Mouse (Mus musculus): ENCODE measurements around the gene Wdr31. TPM values are rescaled to one million over a fixed set of nuclear protein-coding genes. Genes with fewer than 3 reads are reported as not detected.
"Not testable (repeated sequence)": the region's sequence is repeated elsewhere in the genome, so short reads cannot be mapped to it uniquely, and the experiment has no call there.

The Wdr31 gene
- polyA plus RNA-seq, 1 experiment from 2014 or later: 17.3 TPM

- H3K27ac ChIP-seq (ENCODE audit: low read length): no peak overlapping the region
- no peak overlapping the region for H3K4me3 ChIP-seq (ENCODE audit: low read depth, low read length)
- H3K9me3 ChIP-seq (replicated peaks; ENCODE audit: control insufficient read depth, low read length, poor library complexity, severe bottlenecking): no peaks in the 10 kb centered on the region
- no peak overlapping the region for H3K9ac ChIP-seq (ENCODE audit: low read depth, low read length)
- no peaks in the 10 kb centered on the region for H3K4me1 ChIP-seq (ENCODE audit: control insufficient read depth, insufficient read depth, low read length)
- H3K27me3 ChIP-seq (ENCODE audit: control insufficient read depth, insufficient read depth, low read depth, low read length): no peaks in the 10 kb centered on the region; the same call in 1 of the 2 replicates
- 93% methylated on average over 15 of the region's 15 CpGs for WGBS
- H3K36me3 ChIP-seq (ENCODE audit: control insufficient read depth, insufficient read depth, low read length): no peaks in the 10 kb centered on the region
- no peak for ATAC-seq
- no peak overlapping the region for H3K4me2 ChIP-seq (ENCODE audit: low read length)
Observed at GRCm38 (mm10) chr4:62486162-62486696, 15.5 kb upstream of the Wdr31 start.

GRCm38 (mm10) chr4:62485450-62486161, 14.9 kb upstream of the Wdr31 start:
- no peak overlapping the region for H3K4me3 ChIP-seq (ENCODE audit: low read depth, low read length)
- no peak for ATAC-seq
- no peak overlapping the region for H3K4me2 ChIP-seq (ENCODE audit: low read length)
- H3K36me3 ChIP-seq (ENCODE audit: control insufficient read depth, insufficient read depth, low read length): no peaks in the 10 kb centered on the region
- H3K9ac ChIP-seq (ENCODE audit: low read depth, low read length): no peak overlapping the region
- H3K27me3 ChIP-seq (ENCODE audit: control insufficient read depth, insufficient read depth, low read depth, low read length): no peaks in the 10 kb centered on the region; the same call in 1 of the 2 replicates
- no peaks in the 10 kb centered on the region for H3K9me3 ChIP-seq (replicated peaks; ENCODE audit: control insufficient read depth, low read length, poor library complexity, severe bottlenecking)
- H3K27ac ChIP-seq (ENCODE audit: low read length): no peak overlapping the region
- no peaks in the 10 kb centered on the region for H3K4me1 ChIP-seq (ENCODE audit: control insufficient read depth, insufficient read depth, low read length)
- 89% methylated on average over 8 of the region's 8 CpGs for WGBS

DNA sequence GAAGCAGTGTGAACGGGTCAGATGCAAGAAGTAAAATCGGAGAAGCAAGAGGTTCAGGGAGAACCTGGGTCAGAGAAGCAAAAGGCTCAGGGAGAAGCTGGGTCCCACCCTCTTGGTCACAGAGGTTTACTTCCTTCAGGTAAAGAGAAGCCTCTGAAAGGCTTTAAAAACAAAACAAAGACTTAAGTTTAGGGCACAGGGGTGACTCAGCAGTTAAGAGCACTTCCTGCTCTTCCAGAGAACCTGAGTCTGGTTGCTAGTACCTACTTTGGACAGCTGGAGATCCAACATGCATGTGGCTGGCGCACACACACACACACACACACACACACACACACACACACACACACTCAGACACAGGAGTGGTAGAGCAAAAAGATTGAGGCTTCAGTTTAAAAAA, 14.2 kb upstream of the Wdr31 start:
- H3K36me3 ChIP-seq (ENCODE audit: control insufficient read depth, insufficient read depth, low read length): no peaks in the 10 kb centered on the region
- 72% methylated on average over 3 of the region's 3 CpGs for WGBS

DNA sequence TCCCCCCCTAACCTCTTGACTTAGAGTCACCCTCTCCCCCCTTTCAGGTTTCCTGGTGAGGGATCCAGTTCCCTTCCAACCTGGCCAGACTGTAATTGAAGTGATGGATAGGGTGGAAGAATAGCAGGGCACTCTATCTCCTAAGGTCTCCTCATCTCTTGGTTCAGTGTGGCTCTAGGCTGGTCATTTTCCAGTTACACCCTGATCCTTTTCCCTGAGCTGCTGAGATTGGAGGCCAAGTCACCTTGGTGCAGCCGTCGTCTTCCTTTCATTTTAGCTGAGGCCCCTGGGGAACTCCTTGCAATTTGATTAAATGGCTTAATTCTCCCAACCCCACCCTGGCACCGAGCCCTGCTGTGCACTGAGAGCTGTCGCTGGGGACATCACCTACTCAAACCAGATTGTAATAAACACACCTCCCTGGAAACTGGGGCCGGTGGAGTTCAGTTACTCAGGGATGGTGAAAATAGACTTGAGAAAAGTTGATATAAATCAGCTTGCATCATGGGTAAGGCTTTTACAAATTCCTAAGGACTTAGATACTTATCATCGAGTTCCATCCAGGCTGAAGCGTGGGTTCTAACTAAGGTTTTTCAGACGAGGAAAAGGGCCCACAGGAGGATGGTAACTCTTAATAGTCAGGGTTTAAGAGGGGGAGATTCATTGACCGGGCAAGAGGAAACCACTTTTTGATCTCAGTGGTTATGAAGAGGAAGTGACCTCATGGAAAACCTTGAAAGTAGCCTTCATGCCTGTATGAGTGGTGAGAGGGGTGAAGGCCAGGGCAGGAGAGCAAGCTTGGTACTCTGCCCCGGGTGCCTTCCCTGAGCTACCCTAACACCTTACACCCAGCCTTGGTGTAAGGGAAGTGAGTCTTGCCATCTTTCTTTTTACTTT, 10.3 kb upstream of the Wdr31 start:
- peak; percentile 43 for ATAC-seq
- H3K4me3 ChIP-seq (ENCODE audit: low read depth, low read length): no peak overlapping the region
- H3K4me2 ChIP-seq (ENCODE audit: low read length): no peak overlapping the region
- 49% methylated on average over 10 of the region's 10 CpGs for WGBS
- H3K9ac ChIP-seq (ENCODE audit: low read depth, low read length): no peak overlapping the region
- no peaks in the 10 kb centered on the region for H3K36me3 ChIP-seq (ENCODE audit: control insufficient read depth, insufficient read depth, low read length)
- peaks cover 5% of the 10 kb centered on the region for H3K27me3 ChIP-seq (ENCODE audit: control insufficient read depth, insufficient read depth, low read depth, low read length)
- H3K9me3 ChIP-seq (replicated peaks; ENCODE audit: control insufficient read depth, low read length, poor library complexity, severe bottlenecking): no peaks in the 10 kb centered on the region
- H3K4me1 ChIP-seq (ENCODE audit: control insufficient read depth, insufficient read depth, low read length): peaks cover 8% of the 10 kb centered on the region
- H3K27ac ChIP-seq (ENCODE audit: low read length): no peak overlapping the region

More for the DNA sequence above, 14.2 kb upstream of the Wdr31 start:
- no peak overlapping the region for H3K27ac ChIP-seq (ENCODE audit: low read length)
- H3K9me3 ChIP-seq (replicated peaks; ENCODE audit: control insufficient read depth, low read length, poor library complexity, severe bottlenecking): no peaks in the 10 kb centered on the region
- ATAC-seq: no peak
- no peak overlapping the region for H3K4me3 ChIP-seq (ENCODE audit: low read depth, low read length)
- peaks cover under 1% of the 10 kb centered on the region; the same call in 1 of the 2 replicates for H3K27me3 ChIP-seq (ENCODE audit: control insufficient read depth, insufficient read depth, low read depth, low read length)
- no peak overlapping the region for H3K4me2 ChIP-seq (ENCODE audit: low read length)
- peaks cover 1% of the 10 kb centered on the region; the same call in 1 of the 2 replicates for H3K4me1 ChIP-seq (ENCODE audit: control insufficient read depth, insufficient read depth, low read length)
- no peak overlapping the region for H3K9ac ChIP-seq (ENCODE audit: low read depth, low read length)

DNA sequence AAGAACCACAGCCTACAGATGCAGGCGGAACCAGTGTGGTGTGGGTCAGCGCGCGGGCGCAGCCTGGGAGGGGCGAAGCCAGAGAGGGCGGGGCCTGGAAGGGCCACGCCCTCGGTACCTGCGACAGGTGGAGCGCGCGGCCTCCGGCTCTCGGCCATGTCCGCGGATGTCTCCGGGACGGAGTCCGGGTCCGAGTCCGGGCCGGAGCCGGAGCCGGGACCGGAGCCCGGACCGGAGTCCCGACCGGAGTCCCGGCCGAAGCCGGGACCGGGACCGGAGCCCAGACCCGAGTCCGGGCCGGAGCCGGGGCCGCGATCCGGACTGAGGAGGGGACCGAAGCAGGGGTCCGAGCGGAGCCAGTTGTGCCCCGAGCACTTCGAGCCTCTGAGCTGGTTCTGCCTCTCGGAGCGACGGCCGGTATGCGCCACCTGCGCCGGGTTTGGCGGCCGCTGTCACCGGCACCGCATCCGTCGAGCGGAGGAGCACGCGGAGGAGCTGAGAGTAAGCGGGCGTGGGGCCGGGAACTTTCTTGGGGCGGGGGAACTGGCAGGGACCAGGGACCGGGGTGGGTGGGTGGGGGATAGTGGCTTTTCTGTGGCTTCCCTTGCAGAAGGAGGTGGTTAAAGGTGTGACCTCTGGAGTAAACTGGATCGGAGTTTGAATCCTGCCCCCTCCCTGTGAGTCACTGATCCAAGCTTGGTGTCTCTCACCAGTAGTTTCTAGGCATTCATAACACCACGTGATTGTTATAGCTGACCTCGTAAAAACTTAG, 9.4 kb upstream of the Wdr31 start, which contains the start of gene Bspry:
Gene Bspry (plus strand): TSS at position 117 of the 772 bp plus-strand sequence.
- H3K4me2 ChIP-seq (ENCODE audit: low read length): peak within 1 kb of the TSS; percentile 84
- H3K4me3 ChIP-seq (ENCODE audit: low read depth, low read length): peak within 1 kb of the TSS; percentile 48
- 2% methylated on average over 71 of the region's 71 CpGs for WGBS
- ATAC-seq: peak; percentile 78
- H3K36me3 ChIP-seq (ENCODE audit: control insufficient read depth, insufficient read depth, low read length): no peaks in the 10 kb centered on the region
- peaks cover 8% of the 10 kb centered on the region for H3K4me1 ChIP-seq (ENCODE audit: control insufficient read depth, insufficient read depth, low read length)
- 0 out of 2 replicates have a peak within 1 kb of the TSS, but pooled peaks have one; percentile 21 for H3K9ac ChIP-seq (ENCODE audit: low read depth, low read length)
- H3K9me3 ChIP-seq (replicated peaks; ENCODE audit: control insufficient read depth, low read length, poor library complexity, severe bottlenecking): no peaks in the 10 kb centered on the region
- peaks cover 5% of the 10 kb centered on the region for H3K27me3 ChIP-seq (ENCODE audit: control insufficient read depth, insufficient read depth, low read depth, low read length)
- H3K27ac ChIP-seq (ENCODE audit: low read length): no peak within 1 kb of the TSS

- H3K4me2 ChIP-seq (ENCODE audit: low read length): peak overlapping the region; percentile 84
- not testable (repeated sequence) for H3K27ac ChIP-seq (ENCODE audit: low read length); ATAC-seq; H3K36me3 ChIP-seq (ENCODE audit: control insufficient read depth, insufficient read depth, low read length); H3K9ac ChIP-seq (ENCODE audit: low read depth, low read length); H3K4me1 ChIP-seq (ENCODE audit: control insufficient read depth, insufficient read depth, low read length); H3K9me3 ChIP-seq (replicated peaks; ENCODE audit: control insufficient read depth, low read length, poor library complexity, severe bottlenecking); H3K27me3 ChIP-seq (ENCODE audit: control insufficient read depth, insufficient read depth, low read depth, low read length)
- H3K4me3 ChIP-seq (ENCODE audit: low read depth, low read length): peak overlapping the region; percentile 48
- WGBS: 14% methylated on average over 11 of the region's 11 CpGs
Observed at GRCm38 (mm10) chr4:62479593-62479936, 8.9 kb upstream of the Wdr31 start.

DNA sequence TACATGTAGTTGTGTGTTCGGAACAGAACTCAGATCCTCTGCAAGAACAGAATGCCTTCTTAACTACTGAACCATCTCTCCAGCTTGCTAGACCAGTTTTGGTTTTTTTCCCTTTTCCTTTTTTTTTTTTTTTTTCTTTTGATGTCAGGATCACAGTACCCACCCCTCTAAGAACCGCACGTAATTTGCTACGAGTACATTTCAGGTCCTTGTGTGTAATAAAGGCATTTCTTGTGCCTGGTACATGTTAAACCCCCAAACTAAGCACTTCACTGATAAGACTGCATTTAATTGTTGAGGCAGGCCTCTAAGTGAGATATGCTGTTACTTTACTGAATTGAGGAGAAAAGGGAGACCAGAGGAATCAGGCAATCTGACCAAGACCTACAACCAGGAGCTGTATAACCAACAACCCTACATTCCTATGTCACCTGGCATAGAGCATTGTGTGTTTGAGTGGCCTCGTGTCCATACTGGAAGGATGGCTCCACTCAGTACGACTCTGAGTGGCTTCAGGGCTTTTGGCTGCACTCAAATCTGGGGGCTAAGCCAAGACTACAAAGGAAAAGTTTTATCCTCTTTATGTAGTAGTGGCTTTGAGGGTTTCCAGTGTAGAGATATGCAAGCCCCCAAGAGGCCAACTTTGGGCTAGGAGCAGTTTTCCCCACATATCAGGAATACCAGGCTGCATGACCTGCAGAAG, 7.0 kb upstream of the Wdr31 start:
- Histone ChIP-seq H3K4me1 (ENCODE audit: control insufficient read depth, insufficient read depth, low read length) (peaks cover 8% of the 10 kb centered on the region), H3K36me3 (ENCODE audit: control insufficient read depth, insufficient read depth, low read length) (no peaks in the 10 kb centered on the region), H3K9me3 (replicated peaks; ENCODE audit: control insufficient read depth, low read length, poor library complexity, severe bottlenecking) (no peaks in the 10 kb centered on the region), H3K27me3 (ENCODE audit: control insufficient read depth, insufficient read depth, low read depth, low read length) (peaks cover 5% of the 10 kb centered on the region), H3K27ac (ENCODE audit: low read length) (no peak overlapping the region), H3K4me2 (ENCODE audit: low read length) (no peak overlapping the region), H3K9ac (ENCODE audit: low read depth, low read length) (no peak overlapping the region), H3K4me3 (ENCODE audit: low read depth, low read length) (no peak overlapping the region)
- no peak for ATAC-seq
- 89% methylated on average over 6 of the region's 6 CpGs for WGBS

DNA sequence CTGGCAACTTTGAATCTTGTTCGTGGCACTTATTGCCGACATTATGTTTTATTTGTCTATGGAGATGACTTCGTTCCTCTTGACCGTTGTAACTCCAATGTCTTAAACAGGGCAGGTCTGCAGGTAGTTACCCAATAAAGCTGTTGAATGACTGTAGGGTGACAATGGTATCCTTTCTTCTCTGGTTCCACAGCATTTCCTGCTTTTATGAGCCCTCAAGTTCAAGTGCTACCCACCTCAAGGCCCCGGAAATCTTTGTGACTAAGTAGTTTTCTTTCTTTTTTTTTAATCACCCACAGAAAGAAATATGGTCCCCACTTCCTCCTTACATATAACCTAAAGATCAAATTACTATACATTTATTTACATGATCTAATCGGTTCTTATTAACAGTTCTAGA, 5.1 kb upstream of the Wdr31 start:
- Histone ChIP-seq H3K4me2 (ENCODE audit: low read length) (no peak overlapping the region), H3K27ac (ENCODE audit: low read length) (no peak overlapping the region)

More for the DNA sequence above, 5.1 kb upstream of the Wdr31 start:
- Histone ChIP-seq H3K9me3 (replicated peaks; ENCODE audit: control insufficient read depth, low read length, poor library complexity, severe bottlenecking) (no peaks in the 10 kb centered on the region), H3K4me1 (ENCODE audit: control insufficient read depth, insufficient read depth, low read length) (peaks cover 8% of the 10 kb centered on the region), H3K4me3 (ENCODE audit: low read depth, low read length) (no peak overlapping the region), H3K27me3 (ENCODE audit: control insufficient read depth, insufficient read depth, low read depth, low read length) (peaks cover 5% of the 10 kb centered on the region; the same call in 1 of the 2 replicates), H3K9ac (ENCODE audit: low read depth, low read length) (no peak overlapping the region), H3K36me3 (ENCODE audit: control insufficient read depth, insufficient read depth, low read length) (no peaks in the 10 kb centered on the region)
- WGBS: 95% methylated on average over 6 of the region's 6 CpGs
- no peak for ATAC-seq
